Mouse (Mus musculus): ENCODE data around the gene Mmp28. TPM values are rescaled to one million over a fixed set of nuclear protein-coding genes. Genes with fewer than 3 reads are reported as not detected.

The Mmp28 gene
- polyA plus RNA-seq, 1 experiment from 2014 or later = 1.8 TPM

DNA sequence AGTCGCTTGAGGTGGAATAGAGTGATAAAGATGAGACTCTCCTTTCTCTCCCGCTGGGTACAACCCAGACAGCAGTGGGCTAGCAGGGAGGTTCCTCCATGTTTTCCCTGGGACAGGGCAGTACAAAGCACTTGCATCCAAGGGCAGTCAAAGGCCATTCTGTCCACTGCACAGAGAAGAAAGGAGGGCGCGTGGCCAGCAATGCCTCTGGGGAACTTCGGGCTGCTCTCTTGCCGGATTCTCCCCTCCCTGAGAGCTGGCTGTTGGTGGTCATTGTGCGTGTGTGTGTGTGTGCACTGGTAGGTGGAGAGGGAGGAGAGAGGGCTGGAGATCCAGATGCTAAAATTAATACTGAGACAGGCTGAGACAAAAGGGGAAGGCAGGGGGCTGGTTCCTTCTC is 21.6 kb downstream of the Mmp28 start:
- Histone ChIP-seq H3K4me3 (ENCODE audit: low read depth, low read length) (no peak overlapping the region), H3K27ac (ENCODE audit: low read depth, low read length) (no peak overlapping the region), H3K4me2 (ENCODE audit: low read length) (no peak overlapping the region), H3K4me1 (ENCODE audit: control insufficient read depth, insufficient read depth, low read length) (peaks cover 3% of the 10 kb centered on the region; the same call in 1 of the 2 replicates), H3K9ac (ENCODE audit: low read length) (no peak overlapping the region), H3K9me3 (replicated peaks; ENCODE audit: control insufficient read depth, low read length) (no peaks in the 10 kb centered on the region), H3K36me3 (ENCODE audit: control insufficient read depth, insufficient read depth, low read length) (no peaks in the 10 kb centered on the region), H3K27me3 (replicated peaks; ENCODE audit: control insufficient read depth, insufficient read depth, low read length) (peaks cover 43% of the 10 kb centered on the region)
- ATAC-seq (no peak), DNase-seq (ENCODE audit: low spot score) (no peak)
- WGBS = 31% methylated on average over 7 of the region's 7 CpGs

- WGBS = under 1% methylated on average over 64 of the region's 75 CpGs
- H3K27me3 ChIP-seq (replicated peaks; ENCODE audit: control insufficient read depth, insufficient read depth, low read length) = peaks cover 41% of the 10 kb centered on the region
- no peak overlapping the region for H3K27ac ChIP-seq (ENCODE audit: low read depth, low read length)
- peak; percentile 96 for ATAC-seq
- peak overlapping the region; percentile 79 for H3K4me2 ChIP-seq (ENCODE audit: low read length)
- H3K9me3 ChIP-seq (replicated peaks; ENCODE audit: control insufficient read depth, low read length) = no peaks in the 10 kb centered on the region
- no peaks in the 10 kb centered on the region for H3K36me3 ChIP-seq (ENCODE audit: control insufficient read depth, insufficient read depth, low read length)
- H3K4me1 ChIP-seq (ENCODE audit: control insufficient read depth, insufficient read depth, low read length) = peaks cover 3% of the 10 kb centered on the region; the same call in 1 of the 2 replicates
- DNase-seq (ENCODE audit: low spot score) = peak; percentile 96
- H3K9ac ChIP-seq (ENCODE audit: low read length) = peak overlapping the region; percentile 61
- H3K4me3 ChIP-seq (ENCODE audit: low read depth, low read length) = peak overlapping the region; percentile 47
Measured at GRCm38 (mm10) chr11:83440081-83441064, 22.5 kb downstream of the Mmp28 start.

- Histone ChIP-seq H3K4me3 (ENCODE audit: low read depth, low read length) (peak overlapping the region; percentile 47), H3K9ac (ENCODE audit: low read length) (peak overlapping the region; percentile 61; the same call in 1 of the 2 replicates), H3K27me3 (replicated peaks; ENCODE audit: control insufficient read depth, insufficient read depth, low read length) (peaks cover 33% of the 10 kb centered on the region), H3K27ac (ENCODE audit: low read depth, low read length) (no peak overlapping the region), H3K4me2 (ENCODE audit: low read length) (peak overlapping the region; percentile 79), H3K4me1 (ENCODE audit: control insufficient read depth, insufficient read depth, low read length) (no peaks in the 10 kb centered on the region; the same call in 1 of the 2 replicates), H3K36me3 (ENCODE audit: control insufficient read depth, insufficient read depth, low read length) (no peaks in the 10 kb centered on the region), H3K9me3 (replicated peaks; ENCODE audit: control insufficient read depth, low read length) (no peaks in the 10 kb centered on the region)
- ATAC-seq (no peak), DNase-seq (ENCODE audit: low spot score) (no peak)
- 31% methylated on average over 11 of the region's 11 CpGs for WGBS
Measured at GRCm38 (mm10) chr11:83439426-83440060, 23.3 kb downstream of the Mmp28 start.

DNA sequence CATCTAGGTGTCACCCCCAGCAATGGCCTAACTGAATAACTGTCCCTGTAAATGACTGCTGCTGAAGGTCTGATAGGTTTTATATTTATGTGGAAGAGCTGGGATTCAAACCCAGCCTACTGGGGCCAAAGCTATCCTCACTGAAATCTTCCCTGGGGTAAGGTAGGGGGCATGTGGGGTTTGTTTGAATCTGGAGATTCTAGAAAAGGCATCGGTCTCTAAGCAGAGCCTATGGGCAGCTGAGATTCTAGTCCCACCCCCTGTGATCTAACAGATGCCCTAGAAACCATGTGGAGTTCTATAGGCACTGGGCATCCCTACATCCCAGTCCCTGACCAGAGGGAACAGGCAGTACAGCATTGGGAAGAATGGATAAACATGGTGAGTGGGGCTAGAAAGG is 25.5 kb downstream of the Mmp28 start, which contains the start of gene 1700020L24Rik:
TSS of gene 1700020L24Rik (plus strand) at position 301 of the 400 bp plus-strand sequence.
- 95% methylated on average over 1 of the region's 1 CpGs for WGBS
- Histone ChIP-seq H3K9ac (ENCODE audit: low read length) (no peak within 1 kb of the TSS), H3K36me3 (ENCODE audit: control insufficient read depth, insufficient read depth, low read length) (no peaks in the 10 kb centered on the region), H3K27me3 (replicated peaks; ENCODE audit: control insufficient read depth, insufficient read depth, low read length) (peaks cover 14% of the 10 kb centered on the region), H3K9me3 (replicated peaks; ENCODE audit: control insufficient read depth, low read length) (no peaks in the 10 kb centered on the region), H3K4me1 (ENCODE audit: control insufficient read depth, insufficient read depth, low read length) (no peaks in the 10 kb centered on the region), H3K4me3 (ENCODE audit: low read depth, low read length) (no peak within 1 kb of the TSS), H3K4me2 (ENCODE audit: low read length) (no peak within 1 kb of the TSS), H3K27ac (ENCODE audit: low read depth, low read length) (no peak within 1 kb of the TSS)
- no peak for ATAC-seq
- DNase-seq (ENCODE audit: low spot score) = no peak

GRCm38 (mm10) chr11:83432533-83432932 is 30.3 kb downstream of the Mmp28 start:
- WGBS = 78% methylated on average over 2 of the region's 2 CpGs
- H3K4me3 ChIP-seq (ENCODE audit: low read depth, low read length) = no peak overlapping the region
- no peaks in the 10 kb centered on the region for H3K9me3 ChIP-seq (replicated peaks; ENCODE audit: control insufficient read depth, low read length)
- H3K4me1 ChIP-seq (ENCODE audit: control insufficient read depth, insufficient read depth, low read length) = no peaks in the 10 kb centered on the region
- no peak overlapping the region for H3K4me2 ChIP-seq (ENCODE audit: low read length)
- H3K36me3 ChIP-seq (ENCODE audit: control insufficient read depth, insufficient read depth, low read length) = no peaks in the 10 kb centered on the region
- ATAC-seq (no peak), DNase-seq (ENCODE audit: low spot score) (no peak)
- no peak overlapping the region for H3K27ac ChIP-seq (ENCODE audit: low read depth, low read length)
- no peak overlapping the region for H3K9ac ChIP-seq (ENCODE audit: low read length)
- peaks cover 4% of the 10 kb centered on the region; the same call in 1 of the 2 replicates for H3K27me3 ChIP-seq (replicated peaks; ENCODE audit: control insufficient read depth, insufficient read depth, low read length)

GRCm38 (mm10) chr11:83429355-83429754 is 33.5 kb downstream of the Mmp28 start, which contains the start of gene Gas2l2:
TSS of gene Gas2l2 (minus strand) at chr11:83429455.
- Histone ChIP-seq H3K4me3 (ENCODE audit: low read depth, low read length) (no peak within 1 kb of the TSS), H3K9me3 (replicated peaks; ENCODE audit: control insufficient read depth, low read length) (no peaks in the 10 kb centered on the region), H3K4me1 (ENCODE audit: control insufficient read depth, insufficient read depth, low read length) (no peaks in the 10 kb centered on the region), H3K27me3 (replicated peaks; ENCODE audit: control insufficient read depth, insufficient read depth, low read length) (peaks cover 4% of the 10 kb centered on the region; the same call in 1 of the 2 replicates), H3K4me2 (ENCODE audit: low read length) (no peak within 1 kb of the TSS), H3K36me3 (ENCODE audit: control insufficient read depth, insufficient read depth, low read length) (no peaks in the 10 kb centered on the region), H3K27ac (ENCODE audit: low read depth, low read length) (no peak within 1 kb of the TSS), H3K9ac (ENCODE audit: low read length) (no peak within 1 kb of the TSS)
- DNase-seq (ENCODE audit: low spot score) (no peak), ATAC-seq (no peak)
- 52% methylated on average over 5 of the region's 5 CpGs for WGBS

- Histone ChIP-seq H3K9me3 (replicated peaks; ENCODE audit: control insufficient read depth, low read length) (no peaks in the 10 kb centered on the region), H3K27me3 (replicated peaks; ENCODE audit: control insufficient read depth, insufficient read depth, low read length) (peaks cover 4% of the 10 kb centered on the region; the same call in 1 of the 2 replicates), H3K4me2 (ENCODE audit: low read length) (no peak overlapping the region), H3K4me1 (ENCODE audit: control insufficient read depth, insufficient read depth, low read length) (no peaks in the 10 kb centered on the region), H3K9ac (ENCODE audit: low read length) (no peak overlapping the region; the same call in 1 of the 2 replicates), H3K27ac (ENCODE audit: low read depth, low read length) (no peak overlapping the region), H3K4me3 (ENCODE audit: low read depth, low read length) (no peak overlapping the region), H3K36me3 (ENCODE audit: control insufficient read depth, insufficient read depth, low read length) (no peaks in the 10 kb centered on the region)
- ATAC-seq = no peak
- DNase-seq (ENCODE audit: low spot score) = no peak
- 54% methylated on average over 17 of the region's 17 CpGs for WGBS
Measured at GRCm38 (mm10) chr11:83426964-83427363, 35.9 kb downstream of the Mmp28 start.

- H3K27me3 ChIP-seq (replicated peaks; ENCODE audit: control insufficient read depth, insufficient read depth, low read length) = peaks cover 8% of the 10 kb centered on the region; the same call in 1 of the 2 replicates
- no peak overlapping the region for H3K27ac ChIP-seq (ENCODE audit: low read depth, low read length)
- no peak overlapping the region for H3K4me3 ChIP-seq (ENCODE audit: low read depth, low read length)
- DNase-seq (ENCODE audit: low spot score) (peak; percentile 81), ATAC-seq (peak; percentile 80)
- H3K9me3 ChIP-seq (replicated peaks; ENCODE audit: control insufficient read depth, low read length) = no peaks in the 10 kb centered on the region
- no peaks in the 10 kb centered on the region for H3K4me1 ChIP-seq (ENCODE audit: control insufficient read depth, insufficient read depth, low read length)
- 7% methylated on average over 8 of the region's 8 CpGs for WGBS
- no peak overlapping the region for H3K4me2 ChIP-seq (ENCODE audit: low read length)
- no peaks in the 10 kb centered on the region for H3K36me3 ChIP-seq (ENCODE audit: control insufficient read depth, insufficient read depth, low read length)
- no peak overlapping the region for H3K9ac ChIP-seq (ENCODE audit: low read length)
Measured at GRCm38 (mm10) chr11:83424681-83425080, 38.2 kb downstream of the Mmp28 start.
